Mouse (Mus musculus) heart, postnatal 0 days (tissue): ENCODE measurements at regions not wholly inside any gene's neighbourhood (a gene's known extent, or its start where the extent isn't known, plus 50 kb on each side); places are given as distances from the start of the nearest gene placed in this dataset.
"Not testable (repeated sequence)": the region's sequence is repeated elsewhere in the genome, so short reads cannot be mapped to it uniquely, and the experiment has no call there.

ENCODE experiments used
- ATAC-seq: fragments of 200-750 bp; cut with Nextera tagmentation; 2 replicates; pipeline ENCODE4 v1.8.0; 2017; ENCODE audit warnings: low read depth, moderate number of reproducible peaks, moderate library complexity; ENCODE audit not compliant: insufficient read depth
- DNase-seq: peaks from one replicate; pipeline ENCODE4 v3.0.0-alpha.2; 2016; ENCODE audit warnings: low spot score
- H3K27ac ChIP-seq: fragments of 300-500 bp; sonication (generic); 2 replicates; pipeline ENCODE4 v1.5.1; 2014; ENCODE audit warnings: low read depth, mild to moderate bottlenecking
- H3K27me3 ChIP-seq: fragments of 300-500 bp; sonication (generic); 2 replicates; pipeline ENCODE4 v1.6.1; 2014; ENCODE audit warnings: low read length, mixed read lengths; ENCODE audit not compliant: control insufficient read depth, insufficient read depth
- H3K36me3 ChIP-seq: fragments of 300-500 bp; sonication (generic); replicated peaks from 2 replicates; pipeline ENCODE4 v1.6.1; 2014; ENCODE audit warnings: low read length, mixed read lengths; ENCODE audit not compliant: control insufficient read depth, insufficient read depth
- H3K4me1 ChIP-seq: fragments of 300-500 bp; sonication (generic); 2 replicates; pipeline ENCODE4 v1.6.1; 2014; ENCODE audit warnings: antibody characterized with exemption; ENCODE audit not compliant: control insufficient read depth, insufficient read depth
- H3K4me2 ChIP-seq: fragments of 300-500 bp; sonication (generic); 2 replicates; pipeline ENCODE4 v1.6.1; 2014; ENCODE audit warnings: low read depth, mild to moderate bottlenecking, low read length, moderate library complexity
- H3K4me3 ChIP-seq: fragments of 300-500 bp; sonication (generic); 2 replicates; pipeline ENCODE4 v1.5.1; 2014; ENCODE audit warnings: low read depth, low read length
- H3K9ac ChIP-seq: fragments of 300-500 bp; sonication (generic); replicated peaks from 2 replicates; pipeline ENCODE4 v1.6.1; 2014; ENCODE audit warnings: low read depth, low read length, mixed read lengths
- H3K9me3 ChIP-seq: fragments of 300-500 bp; sonication (generic); replicated peaks from 2 replicates; pipeline ENCODE4 v1.6.1; 2016; ENCODE audit warnings: low read length; ENCODE audit not compliant: control insufficient read depth
- CTCF ChIP-seq: IDR thresholded peaks from 2 replicates; pipeline ENCODE4 v1.5.1; 2016; ENCODE audit warnings: antibody characterized with exemption, control low read depth, low read depth
- EP300 ChIP-seq: IDR thresholded peaks from 2 replicates; pipeline ENCODE4 v1.6.1; 2016; ENCODE audit warnings: antibody characterized with exemption, low read depth
- WGBS: fragments of 180-500 bp; shearing (Covaris S2); extraction: QIAGEN DNeasy Blood & Tissue Kit; methylation state at CpG from one replicate; pipeline ENCODE4 v1.1.7; 2014; 5-methylcytosine and 5-hydroxymethylcytosine counted together

GRCm38 (mm10) chr3:155880722-155881121 lies 680.9 kb upstream of the Negr1 start:
- no peak overlapping the region for H3K4me3 ChIP-seq
- H3K27ac ChIP-seq = no peak overlapping the region
- TF ChIP-seq CTCF (no peak), EP300 (no peak)
- H3K27me3 ChIP-seq = no peaks in the 10 kb centered on the region
- no peaks in the 10 kb centered on the region for H3K9me3 ChIP-seq
- DNase-seq = no peak
- no peak for ATAC-seq
- no peak overlapping the region for H3K9ac ChIP-seq
- H3K4me2 ChIP-seq = no peak overlapping the region
- no peaks in the 10 kb centered on the region for H3K4me1 ChIP-seq
- H3K36me3 ChIP-seq = no peaks in the 10 kb centered on the region
- WGBS = 64% methylated on average over 4 of the region's 4 CpGs

- TF ChIP-seq CTCF (no peak), EP300 (no peak)
- Histone ChIP-seq H3K4me2 (no peak overlapping the region), H3K27me3 (no peaks in the 10 kb centered on the region), H3K9ac (no peak overlapping the region), H3K9me3 (no peaks in the 10 kb centered on the region), H3K36me3 (no peaks in the 10 kb centered on the region), H3K27ac (no peak overlapping the region), H3K4me3 (no peak overlapping the region), H3K4me1 (no peaks in the 10 kb centered on the region)
- ATAC-seq (no peak), DNase-seq (no peak)
- WGBS = 73% methylated on average over 6 of the region's 6 CpGs
Observed at GRCm38 (mm10) chr3:155915981-155916380, 645.6 kb upstream of the Negr1 start.

GRCm38 (mm10) chr3:155942896-155943295 lies 618.7 kb upstream of the Negr1 start:
- Histone ChIP-seq H3K36me3 (no peaks in the 10 kb centered on the region), H3K4me3 (no peak overlapping the region), H3K9me3 (no peaks in the 10 kb centered on the region), H3K27ac (no peak overlapping the region), H3K4me2 (no peak overlapping the region), H3K9ac (no peak overlapping the region), H3K27me3 (no peaks in the 10 kb centered on the region), H3K4me1 (no peaks in the 10 kb centered on the region)
- DNase-seq (no peak), ATAC-seq (no peak)
- 71% methylated on average over 2 of the region's 2 CpGs for WGBS
- TF ChIP-seq EP300 (no peak), CTCF (no peak)

GRCm38 (mm10) chr3:155944042-155944735 lies 617.4 kb upstream of the Negr1 start:
- DNase-seq = no peak
- TF ChIP-seq CTCF (no peak), EP300 (no peak)
- 30% methylated on average over 2 of the region's 2 CpGs for WGBS
- no peak overlapping the region for H3K27ac ChIP-seq
- H3K4me1 ChIP-seq = no peaks in the 10 kb centered on the region
- no peaks in the 10 kb centered on the region for H3K36me3 ChIP-seq
- H3K9ac ChIP-seq = no peak overlapping the region
- no peaks in the 10 kb centered on the region for H3K27me3 ChIP-seq
- no peaks in the 10 kb centered on the region for H3K9me3 ChIP-seq
- no peak for ATAC-seq
- no peak overlapping the region for H3K4me2 ChIP-seq
- no peak overlapping the region for H3K4me3 ChIP-seq

- Histone ChIP-seq H3K9ac (no peak overlapping the region), H3K4me3 (no peak overlapping the region), H3K9me3 (no peaks in the 10 kb centered on the region), H3K27ac (no peak overlapping the region), H3K4me2 (no peak overlapping the region), H3K36me3 (no peaks in the 10 kb centered on the region), H3K4me1 (no peaks in the 10 kb centered on the region), H3K27me3 (no peaks in the 10 kb centered on the region)
- TF ChIP-seq EP300 = no peak
- no peak for TF ChIP-seq CTCF
- no peak for DNase-seq
- 92% methylated on average over 2 of the region's 2 CpGs for WGBS
- ATAC-seq = no peak
Observed at GRCm38 (mm10) chr3:155945188-155945587, 616.4 kb upstream of the Negr1 start.

- not testable (repeated sequence) for ATAC-seq, H3K9ac ChIP-seq, H3K36me3 ChIP-seq, H3K4me2 ChIP-seq, H3K4me1 ChIP-seq, H3K27me3 ChIP-seq, H3K27ac ChIP-seq, H3K4me3 ChIP-seq, H3K9me3 ChIP-seq, DNase-seq
- 32% methylated on average over 2 of the region's 2 CpGs for WGBS
Observed at GRCm38 (mm10) chr3:155962496-155962895, 599.1 kb upstream of the Negr1 start.
